Mouse (Mus musculus): ENCODE data around the gene Zmat5. TPM values are rescaled to one million over a fixed set of nuclear protein-coding genes. Genes with fewer than 3 reads are reported as not detected.

Gene Zmat5
- polyA plus RNA-seq, 1 experiment: 34.0 TPM

DNA sequence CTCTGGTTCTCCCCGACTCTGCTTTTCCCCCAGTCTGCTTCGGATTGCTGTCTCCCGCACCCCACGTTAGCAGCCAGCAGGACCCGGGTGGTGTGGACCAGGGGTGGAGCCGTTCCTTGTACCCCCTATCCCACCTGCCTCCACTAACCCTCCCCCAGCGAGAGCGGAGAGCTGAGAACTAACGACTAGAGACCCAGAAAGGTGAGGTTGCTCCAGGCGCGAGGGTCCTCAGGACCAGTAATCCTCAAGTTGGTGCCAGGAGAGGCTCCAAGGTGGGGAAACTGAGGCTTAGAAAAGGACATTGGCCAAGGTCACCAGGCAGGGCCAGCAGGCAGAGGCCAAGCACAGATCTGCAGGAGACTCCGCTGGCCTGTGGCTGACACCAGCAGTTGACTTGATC, 42.8 kb downstream of the Zmat5 start:
- TF ChIP-seq CTCF (IDR thresholded peaks at IDR 0.05; ENCODE audit: low read depth, low read length) (no peak), POLR2A (IDR thresholded peaks at IDR 0.05; ENCODE audit: borderline replicate concordance, low read depth, low read length) (no peak)
- 0 out of 2 replicates have a peak overlapping the region, but pooled peaks have one; percentile 11 for H3K4me3 ChIP-seq (ENCODE audit: insufficient read depth, low read length)
- no peaks in the 10 kb centered on the region for H3K4me1 ChIP-seq (ENCODE audit: control insufficient read depth, insufficient read depth, low read length)
- H3K27ac ChIP-seq (ENCODE audit: insufficient read depth, low read depth, low read length): no peak overlapping the region

DNA sequence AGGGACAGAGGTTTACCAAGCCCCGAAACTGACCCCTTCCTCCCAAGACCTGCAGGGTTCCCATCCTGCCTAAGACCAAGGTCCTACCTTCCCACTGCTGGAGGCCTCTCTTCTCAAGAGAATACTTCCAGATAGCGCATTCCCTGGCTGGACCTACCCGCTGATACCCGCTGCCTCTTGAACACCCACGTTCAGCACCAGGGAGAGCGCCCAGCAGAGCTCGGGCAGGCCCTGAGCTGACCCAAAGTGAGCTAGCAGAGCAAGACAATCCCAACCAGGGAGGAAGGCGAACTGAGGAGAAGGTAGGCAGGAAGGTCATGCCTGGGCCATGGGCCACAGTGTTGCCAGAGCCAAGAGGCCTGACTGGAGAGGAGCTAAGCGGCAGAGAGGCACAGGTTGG, 45.8 kb downstream of the Zmat5 start:
- H3K4me3 ChIP-seq (ENCODE audit: insufficient read depth, low read length): no peak overlapping the region

GRCm38 (mm10) chr11:4752836-4753235, 48.4 kb downstream of the Zmat5 start:
- TF ChIP-seq CTCF (IDR thresholded peaks at IDR 0.05; ENCODE audit: low read depth, low read length) (no peak), POLR2A (IDR thresholded peaks at IDR 0.05; ENCODE audit: borderline replicate concordance, low read depth, low read length) (no peak)
- Histone ChIP-seq H3K4me1 (ENCODE audit: control insufficient read depth, insufficient read depth, low read length) (no peaks in the 10 kb centered on the region), H3K4me3 (ENCODE audit: insufficient read depth, low read length) (no peak overlapping the region), H3K27ac (ENCODE audit: insufficient read depth, low read depth, low read length) (no peak overlapping the region)

More for the DNA sequence above, 45.8 kb downstream of the Zmat5 start:
- Histone ChIP-seq H3K4me1 (ENCODE audit: control insufficient read depth, insufficient read depth, low read length) (no peaks in the 10 kb centered on the region), H3K27ac (ENCODE audit: insufficient read depth, low read depth, low read length) (no peak overlapping the region)
- no peak for TF ChIP-seq POLR2A (IDR thresholded peaks at IDR 0.05; ENCODE audit: borderline replicate concordance, low read depth, low read length)
- no peak for TF ChIP-seq CTCF (IDR thresholded peaks at IDR 0.05; ENCODE audit: low read depth, low read length)

DNA sequence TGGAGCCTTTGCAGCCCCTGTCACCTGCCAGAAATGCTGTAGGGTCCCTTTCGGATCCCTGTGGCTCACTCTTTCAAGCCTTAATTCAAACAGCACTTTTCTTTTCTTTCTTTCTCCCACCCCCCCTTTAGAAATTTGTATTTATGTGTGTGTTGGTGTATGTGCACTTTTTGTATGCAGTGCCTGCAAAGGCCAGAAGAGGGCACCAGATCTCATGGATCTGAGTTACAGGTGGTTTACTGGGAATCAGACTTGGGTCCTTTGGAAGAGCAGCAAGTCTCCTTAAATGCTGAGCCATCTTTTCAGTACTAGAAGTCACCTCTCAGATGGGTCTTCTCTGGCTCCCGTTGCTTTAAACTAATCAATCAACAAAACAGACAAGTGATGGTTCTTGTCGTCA, 49.6 kb downstream of the Zmat5 start:
- Histone ChIP-seq H3K4me1 (ENCODE audit: control insufficient read depth, insufficient read depth, low read length) (no peaks in the 10 kb centered on the region), H3K27ac (ENCODE audit: insufficient read depth, low read depth, low read length) (no peak overlapping the region), H3K4me3 (ENCODE audit: insufficient read depth, low read length) (no peak overlapping the region)
- TF ChIP-seq POLR2A (IDR thresholded peaks at IDR 0.05; ENCODE audit: borderline replicate concordance, low read depth, low read length) (no peak), CTCF (IDR thresholded peaks at IDR 0.05; ENCODE audit: low read depth, low read length) (no peak)

DNA sequence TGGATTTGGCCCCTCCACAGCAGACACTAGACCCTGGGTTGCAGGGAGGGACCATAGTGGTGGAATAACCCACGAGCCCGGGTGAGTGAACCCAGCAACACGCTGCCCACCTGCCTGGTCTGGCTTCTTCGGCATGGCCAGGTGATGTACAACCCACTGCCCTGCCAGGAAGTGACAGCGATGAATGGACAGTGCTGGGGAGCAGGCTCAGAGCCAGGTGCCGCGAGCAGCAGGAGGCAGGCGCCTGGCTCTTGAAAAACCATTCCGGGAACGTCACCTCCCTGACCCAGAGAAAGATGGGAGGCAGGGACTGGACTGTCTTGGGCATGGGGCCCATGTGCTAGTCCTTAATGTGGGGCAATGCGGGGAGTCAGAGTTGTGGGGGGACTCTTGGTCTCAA, 50.4 kb downstream of the Zmat5 start:
- no peak overlapping the region for H3K27ac ChIP-seq (ENCODE audit: insufficient read depth, low read depth, low read length)
- no peak overlapping the region for H3K4me3 ChIP-seq (ENCODE audit: insufficient read depth, low read length)
- TF ChIP-seq POLR2A (IDR thresholded peaks at IDR 0.05; ENCODE audit: borderline replicate concordance, low read depth, low read length) (no peak), CTCF (IDR thresholded peaks at IDR 0.05; ENCODE audit: low read depth, low read length) (no peak)
- H3K4me1 ChIP-seq (ENCODE audit: control insufficient read depth, insufficient read depth, low read length): no peaks in the 10 kb centered on the region

DNA sequence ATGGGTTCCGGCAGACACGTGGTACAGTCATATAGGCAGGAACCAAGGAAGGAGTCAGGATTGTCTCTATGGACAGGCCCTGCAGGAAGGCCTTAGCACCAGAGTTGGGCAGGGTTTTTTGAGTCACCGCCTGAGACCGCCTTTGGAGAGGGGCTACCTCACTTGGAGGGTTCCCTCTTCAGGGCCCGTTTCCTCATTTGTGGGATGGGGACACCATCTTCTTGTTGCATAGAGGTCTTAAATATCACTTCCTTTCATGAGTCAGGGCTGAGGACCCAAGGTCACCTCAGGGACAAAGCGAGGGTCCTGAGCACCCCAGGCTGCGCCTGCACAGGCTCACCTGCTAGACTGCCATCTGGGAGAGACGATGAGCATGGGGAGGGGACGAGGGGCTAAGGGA, 52.0 kb downstream of the Zmat5 start:
- TF ChIP-seq POLR2A (IDR thresholded peaks at IDR 0.05; ENCODE audit: borderline replicate concordance, low read depth, low read length) (no peak), CTCF (IDR thresholded peaks at IDR 0.05; ENCODE audit: low read depth, low read length) (no peak)
- Histone ChIP-seq H3K4me3 (ENCODE audit: insufficient read depth, low read length) (no peak overlapping the region), H3K27ac (ENCODE audit: insufficient read depth, low read depth, low read length) (no peak overlapping the region), H3K4me1 (ENCODE audit: control insufficient read depth, insufficient read depth, low read length) (no peaks in the 10 kb centered on the region)

DNA sequence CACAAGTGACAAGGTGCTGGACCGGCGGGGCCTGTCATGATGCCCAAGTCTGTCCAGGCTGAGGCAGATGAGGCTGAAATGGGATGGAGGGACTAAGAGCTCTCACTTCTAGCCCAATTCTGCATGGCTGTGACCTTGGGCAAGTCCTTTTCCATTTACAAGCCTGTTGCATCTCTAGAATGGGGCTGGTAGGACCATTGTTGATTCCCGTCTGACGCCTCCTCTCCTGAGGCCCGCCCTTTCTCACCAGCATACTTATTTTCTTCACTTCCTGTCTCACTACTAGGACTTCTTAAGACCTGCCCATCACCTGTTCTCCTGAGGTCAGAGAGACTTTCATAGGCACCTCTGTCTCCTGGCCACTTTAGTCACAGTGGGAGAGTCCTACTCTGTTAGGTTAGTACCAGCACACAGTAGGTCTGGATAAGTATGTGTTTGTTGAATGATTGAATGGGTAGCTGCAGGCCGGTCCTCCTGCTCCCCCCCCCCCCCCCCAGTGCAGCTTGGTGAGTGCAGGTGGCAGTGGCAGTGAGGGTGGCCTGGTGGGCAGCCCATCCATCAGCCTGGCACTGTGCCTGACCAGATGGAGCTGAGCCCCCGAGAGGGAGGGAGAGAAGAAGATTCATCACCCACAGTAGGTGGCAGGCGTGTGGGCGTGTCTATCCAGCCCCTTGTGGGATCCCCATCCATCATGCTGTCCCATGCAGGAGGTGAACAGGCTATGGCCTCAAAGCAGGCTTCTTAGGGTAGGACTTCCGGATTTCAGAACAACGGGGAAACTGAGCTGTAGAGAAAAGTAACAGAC, 52.7 kb downstream of the Zmat5 start:
- H3K4me3 ChIP-seq (ENCODE audit: insufficient read depth, low read length): no peak overlapping the region
- no peak overlapping the region for H3K27ac ChIP-seq (ENCODE audit: insufficient read depth, low read depth, low read length)
- H3K4me1 ChIP-seq (ENCODE audit: control insufficient read depth, insufficient read depth, low read length): no peaks in the 10 kb centered on the region
- no peak for TF ChIP-seq POLR2A (IDR thresholded peaks at IDR 0.05; ENCODE audit: borderline replicate concordance, low read depth, low read length)

GRCm38 (mm10) chr11:4757789-4758158, 53.3 kb downstream of the Zmat5 start:
- H3K27ac ChIP-seq (ENCODE audit: insufficient read depth, low read depth, low read length): no peak overlapping the region
- H3K4me1 ChIP-seq (ENCODE audit: control insufficient read depth, insufficient read depth, low read length): peaks cover 2% of the 10 kb centered on the region; the same call in 1 of the 2 replicates
- no peak overlapping the region for H3K4me3 ChIP-seq (ENCODE audit: insufficient read depth, low read length)
- TF ChIP-seq POLR2A (IDR thresholded peaks at IDR 0.05; ENCODE audit: borderline replicate concordance, low read depth, low read length) (no peak), CTCF (IDR thresholded peaks at IDR 0.05; ENCODE audit: low read depth, low read length) (no peak)

DNA sequence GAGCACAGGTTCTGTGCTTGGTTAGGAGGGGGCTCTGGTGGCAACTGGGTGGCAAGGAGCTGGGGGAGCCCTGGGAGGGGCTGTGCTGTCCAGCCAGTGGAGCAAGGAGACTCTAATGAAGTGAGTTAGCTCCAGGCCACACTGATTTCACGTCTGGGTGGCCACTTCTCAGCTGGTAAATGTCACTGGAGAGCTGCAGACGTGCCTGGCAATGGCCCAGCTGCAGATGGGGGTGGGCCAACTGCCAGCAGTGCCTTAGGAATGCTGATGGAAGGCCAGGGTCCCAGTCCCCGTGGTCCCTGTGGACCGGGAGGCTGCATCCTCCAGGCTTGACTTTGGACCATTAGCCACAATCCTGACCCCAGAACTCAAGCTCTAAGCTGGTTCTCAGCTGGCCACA, 56.0 kb downstream of the Zmat5 start:
- Histone ChIP-seq H3K4me1 (ENCODE audit: control insufficient read depth, insufficient read depth, low read length) (peaks cover 2% of the 10 kb centered on the region; the same call in 1 of the 2 replicates), H3K4me3 (ENCODE audit: insufficient read depth, low read length) (no peak overlapping the region), H3K27ac (ENCODE audit: insufficient read depth, low read depth, low read length) (no peak overlapping the region)
- TF ChIP-seq POLR2A (IDR thresholded peaks at IDR 0.05; ENCODE audit: borderline replicate concordance, low read depth, low read length) (no peak), CTCF (IDR thresholded peaks at IDR 0.05; ENCODE audit: low read depth, low read length) (no peak)

GRCm38 (mm10) chr11:4761991-4762390, 57.5 kb downstream of the Zmat5 start:
- TF ChIP-seq CTCF (IDR thresholded peaks at IDR 0.05; ENCODE audit: low read depth, low read length): no peak
- no peak for TF ChIP-seq POLR2A (IDR thresholded peaks at IDR 0.05; ENCODE audit: borderline replicate concordance, low read depth, low read length)
- peaks cover 2% of the 10 kb centered on the region; the same call in 1 of the 2 replicates for H3K4me1 ChIP-seq (ENCODE audit: control insufficient read depth, insufficient read depth, low read length)
- no peak overlapping the region for H3K27ac ChIP-seq (ENCODE audit: insufficient read depth, low read depth, low read length)
- no peak overlapping the region for H3K4me3 ChIP-seq (ENCODE audit: insufficient read depth, low read length)

Data from bone marrow macrophage, adult 2 months (primary cell).